Mouse (Mus musculus) embryo, embryonic 10 days (tissue): ENCODE measurements at regions not wholly inside any gene's neighbourhood (a gene's known extent, or its start where the extent isn't known, plus 50 kb on each side); places are given as distances from the start of the nearest gene placed in this dataset.
A peak's percentile ranks its signal among the peaks of the same experiment; 100 is the strongest.
"Not testable (repeated sequence)": the region's sequence is repeated elsewhere in the genome, so short reads cannot be mapped to it uniquely, and the experiment has no call there.

ENCODE experiments used
- DNase-seq: peaks from one replicate; pipeline ENCODE4 v3.0.0-alpha.2; 2015; ENCODE audit warnings: low spot score

- no peak for DNase-seq
Observed at GRCm38 (mm10) chr7:138758386-138758785, 87.5 kb upstream of the Ppp2r2d start.

DNA sequence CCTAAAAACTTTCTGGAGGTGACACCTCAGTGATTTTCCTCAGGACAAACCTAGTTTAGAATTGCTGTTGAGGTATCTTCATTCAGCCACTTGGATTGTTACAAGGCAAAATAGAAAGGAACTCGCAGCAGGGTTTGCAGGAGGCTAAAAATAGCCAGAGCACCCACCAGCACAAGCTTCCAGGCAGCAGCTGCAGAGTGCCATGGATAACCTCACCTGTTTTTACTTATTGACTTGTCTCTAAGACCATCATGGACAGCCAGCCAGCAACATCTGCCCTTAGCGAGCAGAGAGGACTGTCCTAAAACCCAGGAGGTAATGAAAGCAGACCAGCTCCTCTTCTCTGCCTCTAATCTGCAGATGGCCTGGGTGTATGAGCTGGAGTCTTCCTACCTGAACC is 97.4 kb upstream of the Ppp2r2d start:
- DNase-seq = no peak

DNA sequence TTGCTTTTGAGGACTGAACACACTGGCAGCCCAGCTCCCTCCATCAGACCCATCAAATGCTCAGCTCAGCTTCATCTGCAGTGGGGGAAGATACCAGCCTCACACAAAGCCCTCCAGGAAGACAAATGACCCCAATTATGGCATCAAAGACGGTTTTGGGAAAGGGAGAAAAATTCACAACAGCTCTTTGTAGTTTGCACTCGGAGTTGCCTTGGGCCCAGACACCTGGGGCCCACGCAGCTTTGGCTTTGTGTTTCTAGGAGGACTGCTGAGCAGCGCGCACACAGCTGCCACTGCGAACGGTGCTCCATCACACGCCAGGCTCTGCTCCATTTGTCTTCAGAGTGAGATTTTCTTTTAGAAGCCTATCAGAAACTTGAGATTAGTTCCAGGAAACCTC is 99.3 kb upstream of the Ppp2r2d start:
- peak; percentile 24 for DNase-seq

- no peak for DNase-seq
Observed at GRCm38 (mm10) chr7:138742516-138742845, 103.4 kb upstream of the Ppp2r2d start.

DNA sequence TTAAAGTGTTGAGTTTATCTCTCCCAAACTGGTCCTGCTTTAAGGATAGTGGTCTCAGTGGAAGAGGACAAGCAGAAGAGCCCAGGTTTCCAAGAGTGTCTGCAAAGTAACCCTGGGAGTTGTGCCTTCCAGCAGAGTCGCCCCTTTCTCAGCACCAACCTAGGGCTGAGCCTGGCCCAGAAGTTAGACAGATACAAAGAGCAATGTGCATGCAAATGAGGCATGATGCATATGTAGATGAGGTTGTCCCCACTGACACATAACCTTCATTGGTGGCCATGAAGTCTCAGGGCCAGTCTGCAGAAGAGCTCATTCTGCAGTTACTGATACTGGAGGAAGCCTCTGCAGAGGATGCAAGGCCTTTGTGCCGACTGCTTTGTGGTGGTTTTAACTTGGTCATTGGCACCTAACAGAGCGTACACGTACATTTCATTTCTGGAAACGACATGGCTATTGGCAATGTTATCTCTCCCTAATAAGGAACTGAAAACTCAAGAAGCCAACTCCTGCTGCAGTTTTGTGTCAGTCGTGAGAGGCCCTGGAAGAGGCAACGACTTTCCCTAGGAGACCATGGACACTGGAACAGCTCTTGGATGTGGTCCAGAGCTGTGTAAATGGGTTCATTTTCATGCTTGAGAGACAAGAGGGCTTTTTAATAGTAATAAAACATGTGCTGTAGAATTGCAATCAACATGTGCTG is 103.9 kb upstream of the Ppp2r2d start:
- DNase-seq = no peak

DNA sequence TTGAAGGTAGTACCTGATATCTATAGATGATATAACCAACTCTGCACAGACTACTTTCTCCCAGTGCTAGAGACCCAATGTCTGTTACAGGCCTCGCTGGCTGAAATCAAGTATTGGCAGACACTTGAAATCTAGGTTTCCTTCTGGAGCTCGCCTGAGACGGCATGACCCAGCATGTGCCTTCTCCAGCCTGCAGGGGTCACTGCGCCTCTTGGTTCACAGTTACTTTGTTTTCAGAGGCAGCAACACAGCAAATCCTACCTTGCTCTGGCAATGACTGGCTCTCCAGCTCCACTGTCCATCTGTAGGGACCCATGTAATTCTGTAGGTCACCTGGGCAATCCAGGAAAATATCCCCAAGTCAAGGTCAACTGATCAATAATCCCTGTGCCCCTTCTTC is 111.6 kb upstream of the Ppp2r2d start:
- DNase-seq = peak; percentile 81

DNA sequence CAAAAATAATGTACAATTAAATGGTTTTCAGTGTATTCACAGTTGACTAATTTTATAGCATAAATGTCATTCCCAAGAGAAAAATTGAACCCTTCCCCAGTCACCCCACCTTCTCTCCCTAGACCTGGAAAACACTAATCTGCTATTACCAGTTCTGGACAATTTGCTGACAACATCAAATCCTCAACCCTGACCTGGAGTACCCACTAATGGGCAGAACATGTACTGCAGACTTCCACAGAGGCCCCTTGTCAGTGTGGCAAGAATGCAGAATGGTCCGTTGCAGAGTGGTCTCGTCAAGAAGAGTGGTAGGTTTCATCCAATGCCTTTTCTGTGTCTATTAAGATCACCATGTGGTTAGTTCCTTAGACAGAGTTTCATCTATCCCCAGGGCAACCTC is 121.0 kb upstream of the Ppp2r2d start:
- DNase-seq = no peak

GRCm38 (mm10) chr7:138719608-138720007 is 126.3 kb upstream of the Ppp2r2d start:
- DNase-seq = no peak

DNA sequence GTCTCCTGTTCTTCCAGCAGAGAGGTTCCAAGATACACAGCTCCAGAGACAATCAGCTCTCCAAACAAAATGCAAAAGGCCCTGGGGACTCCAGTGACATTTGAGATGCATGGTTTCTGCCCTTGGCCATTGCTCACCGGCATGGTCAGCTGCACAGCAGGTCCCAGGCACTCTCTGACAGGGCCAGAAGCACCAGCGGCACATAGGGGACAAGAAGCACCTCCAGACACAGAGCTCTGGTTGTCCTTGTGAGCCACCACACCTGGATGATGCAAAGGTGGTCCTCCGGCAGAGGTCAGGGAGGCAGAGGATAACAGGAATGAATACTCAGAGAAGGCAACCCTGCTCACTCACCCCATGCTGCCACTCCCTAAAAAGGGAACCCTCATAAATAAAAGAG is 126.8 kb upstream of the Ppp2r2d start:
- DNase-seq = no peak

DNA sequence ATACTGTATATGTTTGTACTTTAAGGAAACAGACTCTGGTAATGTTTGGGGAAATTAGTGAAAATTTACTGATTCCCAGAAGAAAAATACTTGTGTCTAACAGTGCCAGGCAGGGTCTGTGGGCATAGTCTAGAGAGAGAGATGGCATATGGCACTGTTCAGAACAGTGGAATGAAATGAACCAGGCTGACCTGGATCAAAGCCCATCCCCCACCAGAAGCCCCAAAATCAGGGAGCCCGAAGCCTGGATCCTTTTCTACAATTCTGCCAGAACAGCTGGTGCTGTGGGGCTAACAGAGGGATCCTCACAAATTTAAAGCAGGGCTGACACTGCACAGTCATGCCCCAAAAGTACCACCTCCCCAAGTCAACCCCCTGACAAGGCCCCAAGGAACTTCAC is 131.1 kb upstream of the Ppp2r2d start:
- DNase-seq = no peak

GRCm38 (mm10) chr7:138708373-138708772 is 137.5 kb upstream of the Ppp2r2d start:
- DNase-seq = no peak

DNA sequence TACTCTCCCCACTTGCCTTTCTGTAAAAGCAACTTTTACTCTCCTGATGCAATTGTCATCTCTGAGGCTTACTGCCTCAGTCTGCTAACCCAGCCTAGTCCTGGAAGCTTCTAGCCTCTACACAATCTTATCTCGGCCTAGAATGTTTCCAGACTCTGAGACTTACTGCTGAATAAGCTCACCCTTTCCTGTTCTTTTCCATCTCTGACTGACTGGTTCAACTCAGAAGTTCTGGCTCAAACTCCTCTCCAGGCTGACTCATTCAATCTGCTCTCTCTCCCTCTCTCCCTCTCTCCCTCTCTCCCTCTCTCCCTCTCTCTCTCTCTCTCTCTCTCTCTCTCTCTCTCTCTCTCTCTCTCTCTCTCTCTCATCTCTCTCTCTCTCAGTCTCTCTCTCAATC is 146.3 kb upstream of the Ppp2r2d start:
- DNase-seq = not testable (repeated sequence)

DNA sequence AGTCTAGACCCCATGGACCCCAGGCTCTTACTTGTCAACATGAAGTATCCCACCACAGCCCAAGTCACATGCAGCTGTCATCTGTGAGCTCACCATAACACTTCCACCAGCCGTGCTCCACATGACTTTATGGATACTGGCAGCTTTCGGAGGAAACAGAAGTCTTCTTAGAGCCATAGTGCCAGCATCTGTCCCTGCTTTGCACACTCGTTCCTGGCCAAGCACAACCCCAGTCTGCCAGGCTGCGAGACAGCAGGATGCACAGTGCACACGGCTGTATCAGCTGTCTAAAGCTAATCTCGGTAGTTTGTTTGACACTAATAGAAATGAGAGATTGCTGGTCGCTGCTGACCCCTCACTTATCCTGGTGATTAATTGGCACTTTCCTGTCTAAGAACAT is 163.7 kb upstream of the Ppp2r2d start:
- no peak for DNase-seq

DNA sequence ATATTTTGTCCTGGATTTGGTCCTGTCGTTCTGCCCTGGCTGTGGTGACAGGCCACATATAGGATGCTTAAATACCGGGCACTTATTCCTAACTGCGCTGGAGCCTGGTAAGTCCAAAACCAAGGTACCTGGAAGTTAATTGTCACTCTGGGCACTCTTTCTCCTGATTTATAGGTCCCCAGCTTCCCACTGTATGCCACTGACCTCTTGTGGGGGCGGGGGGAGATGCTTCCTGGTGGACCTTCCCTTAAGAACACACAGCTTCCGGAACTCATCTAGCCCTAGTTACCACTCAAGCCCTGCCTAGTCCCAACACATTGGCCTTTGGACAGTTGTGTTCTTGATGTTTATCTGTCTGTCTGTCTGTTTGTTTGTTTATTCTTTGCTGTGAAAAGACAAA is 165.3 kb upstream of the Ppp2r2d start:
- no peak for DNase-seq

GRCm38 (mm10) chr7:138679575-138679974 is 166.3 kb upstream of the Ppp2r2d start:
- DNase-seq = no peak

GRCm38 (mm10) chr7:138672959-138673358 is 172.9 kb upstream of the Ppp2r2d start:
- no peak for DNase-seq

DNA sequence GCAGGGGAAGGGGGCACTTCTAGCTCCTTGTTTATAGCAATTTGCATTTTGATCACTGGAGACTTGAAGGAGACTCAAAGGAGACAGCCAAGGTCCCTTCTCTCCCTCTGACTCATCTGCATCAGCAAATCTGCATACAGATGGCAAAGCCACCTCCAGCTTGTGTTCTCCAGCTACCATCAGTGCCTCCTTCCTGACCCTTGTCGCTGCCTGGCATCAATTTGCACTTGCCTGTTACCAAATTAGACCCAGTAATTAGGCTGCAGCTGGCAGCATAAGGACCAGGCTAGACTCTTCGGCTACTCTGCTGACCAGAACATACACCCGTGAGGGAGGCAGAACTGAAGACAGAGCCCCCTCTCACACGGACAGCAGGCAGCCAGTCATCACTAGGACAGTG is 177.5 kb upstream of the Ppp2r2d start:
- no peak for DNase-seq

DNA sequence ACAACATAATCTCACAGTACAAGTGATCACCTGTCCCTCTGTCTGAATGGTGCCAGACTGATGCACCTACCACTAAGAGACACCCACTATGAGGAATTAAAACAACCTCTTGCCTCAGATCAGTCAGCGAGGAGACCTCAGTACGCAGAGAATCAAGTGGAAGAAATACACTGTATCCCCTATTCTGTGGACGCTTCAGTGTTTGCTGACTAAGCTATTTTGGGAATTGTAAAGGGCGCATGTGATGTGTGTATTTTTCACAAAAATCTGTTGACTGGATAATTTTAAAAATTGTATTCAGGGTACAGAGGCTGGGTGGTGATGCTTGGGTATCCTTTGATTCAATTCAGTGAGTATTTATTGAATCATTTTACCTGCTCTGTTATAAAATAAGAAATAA is 185.8 kb upstream of the Ppp2r2d start:
- DNase-seq = no peak

DNA sequence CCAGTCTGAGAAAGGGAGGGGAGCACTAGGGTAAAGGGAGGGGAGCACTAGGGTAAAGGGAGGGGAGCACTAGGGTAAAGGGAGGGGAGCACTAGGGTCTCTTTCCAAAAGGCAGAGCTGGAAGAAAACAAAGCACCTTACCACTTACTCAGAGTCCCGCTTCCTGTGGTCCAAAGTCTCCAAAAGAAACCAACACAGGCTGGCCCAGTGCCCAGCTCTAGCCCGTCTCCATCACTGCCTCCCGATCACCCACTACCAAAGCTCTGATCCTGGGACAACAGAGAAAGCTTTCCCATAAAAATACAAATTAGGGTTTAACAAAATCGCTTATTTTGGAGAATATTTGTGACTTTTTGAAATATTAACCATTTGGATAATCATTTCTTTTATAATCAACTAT is 188.4 kb upstream of the Ppp2r2d start:
- DNase-seq = no peak

- no peak for DNase-seq
Observed at GRCm38 (mm10) chr7:138657076-138657475, 188.8 kb upstream of the Ppp2r2d start.

GRCm38 (mm10) chr7:138655940-138656339 is 189.9 kb upstream of the Ppp2r2d start:
- DNase-seq = no peak

DNA sequence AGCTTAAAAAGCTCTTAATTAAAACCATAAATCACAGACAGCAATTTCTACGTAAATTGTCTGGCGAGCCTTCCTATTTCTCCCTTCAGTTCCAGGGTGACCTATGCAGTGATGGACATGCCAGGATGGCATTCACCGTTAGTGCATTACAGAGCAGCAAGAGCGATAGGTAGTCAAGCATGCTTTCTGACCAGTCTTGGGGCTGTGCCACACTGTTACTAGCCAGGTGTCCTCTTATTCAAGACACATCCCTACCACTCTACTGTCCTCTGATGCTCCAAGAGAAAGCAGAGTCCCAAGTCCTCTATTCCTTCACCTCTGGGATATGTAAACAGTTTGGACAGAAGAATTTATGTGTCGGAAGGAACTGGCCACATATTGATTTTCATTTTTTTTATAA is 194.9 kb upstream of the Ppp2r2d start:
- no peak for DNase-seq

GRCm38 (mm10) chr7:138647636-138648035 is 198.2 kb upstream of the Ppp2r2d start:
- no peak for DNase-seq

- DNase-seq = no peak
Observed at GRCm38 (mm10) chr7:138640492-138641165, 205.2 kb upstream of the Ppp2r2d start.
